Mouse (Mus musculus) Muller cell, postnatal 12 days (primary cell): ENCODE data around the gene Olfr1321.

Experiments used
- DNase-seq: peaks from one replicate; pipeline ENCODE4 v3.0.0-alpha.2; 2015; ENCODE audit errors: inconsistent ontology term

Olfr1321 gene

GRCm38 (mm10) chrX:49734959-49735358 is at the start of gene Olfr1321:
TSS of gene Olfr1321 (minus strand) at chrX:49735059.
- DNase-seq, result no peak

DNA sequence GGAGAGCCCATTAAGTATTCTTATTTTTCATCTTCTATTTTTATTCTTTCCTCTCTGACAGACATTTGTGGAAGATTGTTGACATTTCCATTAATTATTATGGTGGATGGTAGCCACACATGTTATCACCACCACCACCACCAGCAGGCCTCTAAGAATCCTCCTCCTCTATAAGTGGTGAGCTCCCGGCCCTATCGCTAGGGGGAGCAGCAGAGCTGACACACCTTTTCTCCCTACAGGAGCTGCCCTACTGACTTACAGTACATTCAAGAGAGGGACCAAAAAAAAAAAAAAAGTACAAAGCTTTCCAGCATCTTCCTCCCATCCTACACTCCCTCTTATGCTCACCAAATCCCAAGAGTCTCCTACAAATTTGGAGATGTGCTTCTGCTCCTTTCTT is 36.0 kb upstream of the Olfr1321 start:
- DNase-seq, result no peak

- DNase-seq, result no peak
Observed at GRCm38 (mm10) chrX:49745192-49745591, 10.3 kb upstream of the Olfr1321 start.
